Mouse (Mus musculus): ENCODE data around the gene Avpr1b. TPM values are rescaled to one million over a fixed set of nuclear protein-coding genes. Genes with fewer than 3 reads are reported as not detected.

The Avpr1b gene
- polyA plus RNA-seq (2012; rRNA removed) (not detected in 2 replicates), polyA plus RNA-seq (2014; fragmentation: Nextera tagmentation; extraction: Ambion mirVana) (not detected in 2 replicates)

DNA sequence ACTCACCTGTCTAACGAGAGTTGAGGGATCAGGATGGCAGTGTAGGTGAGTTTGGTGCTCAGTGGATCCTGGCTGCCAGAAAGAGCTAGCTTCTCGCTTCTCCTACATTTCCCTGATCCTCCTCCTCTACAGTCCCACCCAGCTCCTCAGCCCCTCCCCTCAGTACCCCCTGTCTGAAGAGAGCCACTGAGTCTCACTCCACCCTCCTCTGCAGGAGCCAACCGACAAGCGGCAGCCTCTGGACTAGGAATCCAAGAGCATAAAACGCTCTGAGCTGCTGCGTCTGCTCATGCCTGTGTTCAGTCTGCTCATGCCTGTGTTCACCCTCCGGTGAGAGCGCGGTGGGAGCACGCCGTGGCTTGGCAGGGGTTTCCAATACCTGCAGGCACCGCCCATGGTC, at the start of gene Avpr1b:
TSS of gene Avpr1b (plus strand) at position 335 of the 400 bp plus-strand sequence.
- no peaks in the 10 kb centered on the region for H3K4me1 ChIP-seq (ENCODE audit: control insufficient read depth, insufficient read depth, low read length)
- H3K4me2 ChIP-seq (replicated peaks; ENCODE audit: low read depth, low read length, severe bottlenecking) = peak within 1 kb of the TSS; percentile 36
- DNase-seq (ENCODE audit: low spot score) (no peak), ATAC-seq (ENCODE audit: low FRiP score, low read depth) (no peak; the same call in 1 of the 2 replicates)
- no peak for TF ChIP-seq POLR2A (IDR thresholded peaks at IDR 0.05; ENCODE audit: borderline replicate concordance, extremely low read depth, insufficient read depth, insufficient read length)
- no peak within 1 kb of the TSS for H3K27ac ChIP-seq (replicated peaks; ENCODE audit: low read depth, low read length)
- H3K4me3 ChIP-seq (replicated peaks; ENCODE audit: low read length) = no peak within 1 kb of the TSS
- 18% methylated on average over 12 of the region's 12 CpGs for WGBS
- no peaks in the 10 kb centered on the region for H3K36me3 ChIP-seq (ENCODE audit: control insufficient read depth, insufficient read depth, low read length)
- H3K27me3 ChIP-seq (ENCODE audit: control insufficient read depth, insufficient read depth, low read length) = no peaks in the 10 kb centered on the region
- H3K9me3 ChIP-seq (ENCODE audit: control insufficient read depth, low read length) = no peaks in the 10 kb centered on the region
- no peak within 1 kb of the TSS for H3K9ac ChIP-seq (ENCODE audit: low read depth, low read length, severe bottlenecking)

GRCm38 (mm10) chr1:131551956-131552355, 47.1 kb upstream of the Avpr1b start:
- no peak overlapping the region for H3K4me2 ChIP-seq (replicated peaks; ENCODE audit: low read depth, low read length, severe bottlenecking)
- WGBS = 88% methylated on average over 2 of the region's 2 CpGs
- H3K4me3 ChIP-seq (replicated peaks; ENCODE audit: low read length) = no peak overlapping the region

DNA sequence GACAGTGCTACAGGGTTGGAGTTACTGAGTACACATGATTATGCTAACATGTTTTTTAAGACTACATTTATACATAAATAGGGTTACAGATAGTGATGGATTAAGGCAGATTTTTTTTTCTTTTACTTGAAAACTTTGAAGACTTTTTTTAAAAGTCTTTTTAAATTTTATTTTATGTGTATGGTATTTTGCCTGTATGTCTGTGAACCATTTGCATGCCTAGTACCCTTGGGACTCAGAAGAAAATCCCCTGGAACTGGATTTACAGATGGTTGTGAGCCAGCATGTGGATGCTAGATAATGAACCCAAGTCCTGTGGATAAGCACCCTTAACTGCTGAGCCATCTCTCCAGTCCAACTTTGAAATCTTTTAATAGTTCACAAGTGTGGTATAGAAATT, 45.6 kb upstream of the Avpr1b start:
- Histone ChIP-seq H3K9me3 (ENCODE audit: control insufficient read depth, low read length) (no peaks in the 10 kb centered on the region), H3K9ac (ENCODE audit: low read depth, low read length, severe bottlenecking) (no peak overlapping the region), H3K36me3 (ENCODE audit: control insufficient read depth, insufficient read depth, low read length) (no peaks in the 10 kb centered on the region), H3K27me3 (ENCODE audit: control insufficient read depth, insufficient read depth, low read length) (no peaks in the 10 kb centered on the region), H3K4me1 (ENCODE audit: control insufficient read depth, insufficient read depth, low read length) (0 out of 2 replicates have a peak, but pooled peaks cover 3% of the 10 kb centered on the region), H3K27ac (replicated peaks; ENCODE audit: low read depth, low read length) (no peak overlapping the region), H3K4me3 (replicated peaks; ENCODE audit: low read length) (no peak overlapping the region), H3K4me2 (replicated peaks; ENCODE audit: low read depth, low read length, severe bottlenecking) (no peak overlapping the region)
- ATAC-seq (ENCODE audit: low FRiP score, low read depth) = no peak
- no peak for TF ChIP-seq POLR2A (IDR thresholded peaks at IDR 0.05; ENCODE audit: borderline replicate concordance, extremely low read depth, insufficient read depth, insufficient read length)
- DNase-seq (ENCODE audit: low spot score) = no peak

More at GRCm38 (mm10) chr1:131551956-131552355, 47.1 kb upstream of the Avpr1b start:
- ATAC-seq (ENCODE audit: low FRiP score, low read depth) = no peak
- no peak overlapping the region for H3K9ac ChIP-seq (ENCODE audit: low read depth, low read length, severe bottlenecking)
- H3K9me3 ChIP-seq (ENCODE audit: control insufficient read depth, low read length) = no peaks in the 10 kb centered on the region
- no peaks in the 10 kb centered on the region for H3K36me3 ChIP-seq (ENCODE audit: control insufficient read depth, insufficient read depth, low read length)
- H3K4me1 ChIP-seq (ENCODE audit: control insufficient read depth, insufficient read depth, low read length) = 0 out of 2 replicates have a peak, but pooled peaks cover 3% of the 10 kb centered on the region
- no peak for TF ChIP-seq POLR2A (IDR thresholded peaks at IDR 0.05; ENCODE audit: borderline replicate concordance, extremely low read depth, insufficient read depth, insufficient read length)
- H3K27ac ChIP-seq (replicated peaks; ENCODE audit: low read depth, low read length) = no peak overlapping the region
- no peak for DNase-seq (ENCODE audit: low spot score)
- no peaks in the 10 kb centered on the region for H3K27me3 ChIP-seq (ENCODE audit: control insufficient read depth, insufficient read depth, low read length)

- Histone ChIP-seq H3K27ac (replicated peaks; ENCODE audit: low read depth, low read length) (no peak overlapping the region), H3K36me3 (ENCODE audit: control insufficient read depth, insufficient read depth, low read length) (no peaks in the 10 kb centered on the region), H3K4me3 (replicated peaks; ENCODE audit: low read length) (no peak overlapping the region), H3K4me1 (ENCODE audit: control insufficient read depth, insufficient read depth, low read length) (0 out of 2 replicates have a peak, but pooled peaks cover 3% of the 10 kb centered on the region), H3K27me3 (ENCODE audit: control insufficient read depth, insufficient read depth, low read length) (no peaks in the 10 kb centered on the region), H3K9ac (ENCODE audit: low read depth, low read length, severe bottlenecking) (0 out of 2 replicates have a peak overlapping the region, but pooled peaks have one; percentile 18), H3K4me2 (replicated peaks; ENCODE audit: low read depth, low read length, severe bottlenecking) (peak overlapping the region; percentile 30), H3K9me3 (ENCODE audit: control insufficient read depth, low read length) (no peaks in the 10 kb centered on the region)
- peak; percentile 94 for ATAC-seq (ENCODE audit: low FRiP score, low read depth)
- no peak for TF ChIP-seq POLR2A (IDR thresholded peaks at IDR 0.05; ENCODE audit: borderline replicate concordance, extremely low read depth, insufficient read depth, insufficient read length)
- 7% methylated on average over 13 of the region's 13 CpGs for WGBS
- DNase-seq (ENCODE audit: low spot score) = peak; percentile 82
Observed at GRCm38 (mm10) chr1:131555042-131555812, 43.8 kb upstream of the Avpr1b start.

DNA sequence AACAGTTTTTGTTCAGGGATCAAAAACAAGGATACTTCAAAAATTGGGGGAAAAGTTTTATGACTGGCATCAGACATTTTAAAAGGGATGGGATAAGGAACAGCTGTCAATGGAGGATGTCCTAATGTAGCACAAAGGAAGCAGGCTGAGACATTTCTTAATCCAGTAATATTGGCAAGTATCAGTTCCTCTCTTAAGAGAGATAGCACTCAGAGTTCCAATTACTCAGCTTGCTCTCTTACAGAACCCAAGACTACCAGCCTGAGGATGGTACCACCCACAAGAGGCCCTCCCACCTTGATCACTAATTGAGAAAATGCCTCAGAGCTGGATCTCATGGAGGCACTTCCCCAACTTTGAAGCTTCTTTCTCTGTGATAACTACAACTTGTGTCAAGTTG, 38.5 kb upstream of the Avpr1b start:
- no peaks in the 10 kb centered on the region for H3K9me3 ChIP-seq (ENCODE audit: control insufficient read depth, low read length)
- no peak for TF ChIP-seq POLR2A (IDR thresholded peaks at IDR 0.05; ENCODE audit: borderline replicate concordance, extremely low read depth, insufficient read depth, insufficient read length)
- H3K27ac ChIP-seq (replicated peaks; ENCODE audit: low read depth, low read length) = no peak overlapping the region
- no peak overlapping the region for H3K4me2 ChIP-seq (replicated peaks; ENCODE audit: low read depth, low read length, severe bottlenecking)
- no peaks in the 10 kb centered on the region for H3K4me1 ChIP-seq (ENCODE audit: control insufficient read depth, insufficient read depth, low read length)
- DNase-seq (ENCODE audit: low spot score) (no peak), ATAC-seq (ENCODE audit: low FRiP score, low read depth) (no peak)
- no peaks in the 10 kb centered on the region for H3K36me3 ChIP-seq (ENCODE audit: control insufficient read depth, insufficient read depth, low read length)
- no peak overlapping the region for H3K4me3 ChIP-seq (replicated peaks; ENCODE audit: low read length)
- H3K9ac ChIP-seq (ENCODE audit: low read depth, low read length, severe bottlenecking) = no peak overlapping the region
- no peaks in the 10 kb centered on the region for H3K27me3 ChIP-seq (ENCODE audit: control insufficient read depth, insufficient read depth, low read length)
